Mouse (Mus musculus): ENCODE results near the gene Rhag. TPM values are rescaled to one million over a fixed set of nuclear protein-coding genes. Genes with fewer than 3 reads are reported as not detected.

The Rhag gene
- polyA plus RNA-seq (2016; fragmentation: Nextera tagmentation; extraction: Ambion mirVana) = 1.9 and 3.2 TPM in 2 replicates

DNA sequence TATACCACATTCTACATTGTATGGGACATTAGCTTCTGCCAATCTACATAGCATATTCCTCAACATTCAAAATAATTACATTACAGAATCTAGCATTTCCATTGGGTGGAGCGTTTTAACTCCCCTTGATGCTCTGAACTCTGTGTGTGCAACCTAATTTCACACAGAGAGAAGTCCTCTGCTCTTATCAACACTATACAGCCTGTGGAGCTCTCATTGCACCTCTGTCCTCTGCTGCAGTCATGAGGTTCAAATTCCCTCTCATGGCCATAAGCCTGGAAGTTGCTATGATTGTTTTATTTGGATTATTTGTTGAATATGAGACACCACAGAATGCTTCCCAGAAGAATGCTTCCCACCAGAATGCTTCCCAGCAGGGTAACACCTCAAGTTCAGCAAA is at the start of gene Rhag:
Gene Rhag, plus strand, starts transcription at position 193 of the 400 bp plus-strand sequence.
- no peak for ATAC-seq (ENCODE audit: low FRiP score)
- Histone ChIP-seq H3K4me3 (replicated peaks) (no peak within 1 kb of the TSS), H3K27me3 (no peaks in the 10 kb centered on the region), H3K36me3 (replicated peaks) (no peaks in the 10 kb centered on the region), H3K9me3 (no peaks in the 10 kb centered on the region), H3K4me1 (no peaks in the 10 kb centered on the region), H3K27ac (no peak within 1 kb of the TSS), H3K4me2 (no peak within 1 kb of the TSS), H3K9ac (no peak within 1 kb of the TSS)
- WGBS = 50% methylated on average over 1 of the region's 1 CpGs

- 83% methylated on average over 4 of the region's 4 CpGs for WGBS
- no peak for ATAC-seq (ENCODE audit: low FRiP score)
Observed at GRCm38 (mm10) chr17:40763662-40764061, 47.3 kb upstream of the Rhag start.

DNA sequence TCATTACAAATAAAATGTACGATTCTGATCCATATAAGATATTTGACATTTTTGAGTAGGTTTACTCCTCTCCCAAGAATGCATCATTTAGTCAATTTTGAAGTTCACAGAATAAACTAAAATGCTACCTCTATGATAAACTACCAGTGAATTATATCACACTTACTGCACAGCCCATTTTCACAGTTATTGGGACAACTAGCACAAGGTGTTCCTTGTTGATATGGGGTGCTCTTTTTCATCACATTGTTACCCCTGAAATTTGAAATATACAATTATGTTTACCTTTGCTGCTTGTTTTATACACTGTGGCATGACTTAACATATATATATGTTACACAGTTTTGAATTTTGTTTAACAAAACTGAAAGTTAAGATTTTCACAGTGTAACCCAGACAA is 43.8 kb upstream of the Rhag start:
- no peak overlapping the region for H3K27ac ChIP-seq
- no peaks in the 10 kb centered on the region for H3K9me3 ChIP-seq
- H3K4me1 ChIP-seq = no peaks in the 10 kb centered on the region
- H3K36me3 ChIP-seq (replicated peaks) = no peaks in the 10 kb centered on the region
- H3K4me3 ChIP-seq (replicated peaks) = no peak overlapping the region
- no peak for ATAC-seq (ENCODE audit: low FRiP score)
- no peaks in the 10 kb centered on the region for H3K27me3 ChIP-seq
- 90% methylated on average over 1 of the region's 1 CpGs for whole genome bisulfite sequencing
- no peak overlapping the region for H3K4me2 ChIP-seq
- no peak overlapping the region for H3K9ac ChIP-seq

More at GRCm38 (mm10) chr17:40763662-40764061, 47.3 kb upstream of the Rhag start:
- Histone ChIP-seq H3K27me3 (no peaks in the 10 kb centered on the region), H3K9me3 (no peaks in the 10 kb centered on the region), H3K9ac (no peak overlapping the region), H3K4me3 (replicated peaks) (no peak overlapping the region), H3K4me2 (no peak overlapping the region), H3K27ac (no peak overlapping the region), H3K4me1 (no peaks in the 10 kb centered on the region), H3K36me3 (replicated peaks) (no peaks in the 10 kb centered on the region)

DNA sequence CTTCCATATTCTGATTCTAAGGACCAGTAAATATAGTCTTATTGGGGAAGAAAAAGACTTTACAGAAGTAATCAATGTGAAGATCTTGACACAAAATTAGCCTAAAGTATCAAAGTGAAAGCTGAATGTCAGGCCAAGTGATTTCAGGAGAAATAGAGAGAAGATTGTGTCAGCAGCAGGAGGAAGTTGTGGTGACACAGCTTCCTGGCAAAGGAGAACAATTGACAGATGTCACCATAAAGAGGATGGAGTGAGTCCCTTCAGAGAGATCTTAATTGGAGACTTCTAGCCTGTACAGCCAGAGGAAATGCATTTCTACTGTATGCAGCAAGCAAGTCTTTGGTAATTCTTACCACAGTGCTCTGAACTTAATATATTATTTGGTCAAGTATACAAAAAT is 21.0 kb upstream of the Rhag start:
- Histone ChIP-seq H3K4me2 (no peak overlapping the region), H3K9me3 (no peaks in the 10 kb centered on the region), H3K27me3 (no peaks in the 10 kb centered on the region), H3K36me3 (replicated peaks) (no peaks in the 10 kb centered on the region), H3K9ac (no peak overlapping the region), H3K4me1 (no peaks in the 10 kb centered on the region), H3K27ac (no peak overlapping the region), H3K4me3 (replicated peaks) (no peak overlapping the region)
- no peak for ATAC-seq (ENCODE audit: low FRiP score)

DNA sequence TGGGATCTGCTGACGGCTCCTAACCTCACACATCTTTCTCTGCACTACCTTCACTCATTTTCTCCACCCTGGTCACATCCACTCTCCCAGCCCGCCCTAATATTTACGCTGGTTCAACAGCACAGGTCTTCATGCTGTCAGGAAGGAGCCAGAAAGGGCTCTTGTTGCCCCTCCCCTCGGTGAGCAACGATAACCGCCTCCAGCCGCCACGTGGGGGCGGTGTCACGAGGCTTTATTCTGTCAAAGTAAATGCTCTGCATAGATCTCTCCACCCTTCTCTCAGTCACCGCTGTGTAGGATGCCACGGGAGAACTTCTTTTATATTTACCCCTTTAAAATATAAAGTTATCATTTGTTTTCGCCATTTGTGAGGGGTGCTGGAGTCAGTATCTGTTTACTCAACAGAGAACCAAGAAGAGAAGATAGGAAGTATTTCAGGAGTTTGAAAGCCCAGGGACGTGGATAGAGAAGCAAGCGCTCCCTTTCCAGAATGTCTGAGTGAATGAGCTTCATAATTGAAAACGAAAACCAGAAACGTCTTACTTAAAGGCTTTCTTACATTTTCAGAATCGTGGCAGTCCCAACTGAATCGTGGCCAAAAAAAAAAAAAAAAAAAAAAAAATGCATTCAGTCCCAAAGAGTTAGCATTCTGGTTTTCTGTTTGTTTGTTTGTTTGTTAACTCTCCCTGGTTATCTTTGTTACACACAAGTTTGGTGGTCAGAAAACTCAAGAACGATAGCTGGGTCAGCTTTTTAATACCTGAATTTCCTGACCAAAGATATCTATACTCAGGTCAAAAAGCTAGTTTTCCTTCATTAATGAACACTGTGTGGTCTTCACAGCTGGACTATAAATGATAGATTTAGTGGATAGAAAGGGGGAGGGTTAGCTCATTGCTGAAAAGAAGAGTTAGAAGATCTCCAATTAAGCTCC is 16.7 kb upstream of the Rhag start:
- Histone ChIP-seq H3K4me3 (replicated peaks) (no peak overlapping the region), H3K4me1 (no peaks in the 10 kb centered on the region), H3K27ac (no peak overlapping the region), H3K36me3 (replicated peaks) (no peaks in the 10 kb centered on the region), H3K4me2 (no peak overlapping the region), H3K9ac (no peak overlapping the region), H3K27me3 (no peaks in the 10 kb centered on the region), H3K9me3 (no peaks in the 10 kb centered on the region)
- no peak for ATAC-seq (ENCODE audit: low FRiP score)
- WGBS = 66% methylated on average over 20 of the region's 20 CpGs

DNA sequence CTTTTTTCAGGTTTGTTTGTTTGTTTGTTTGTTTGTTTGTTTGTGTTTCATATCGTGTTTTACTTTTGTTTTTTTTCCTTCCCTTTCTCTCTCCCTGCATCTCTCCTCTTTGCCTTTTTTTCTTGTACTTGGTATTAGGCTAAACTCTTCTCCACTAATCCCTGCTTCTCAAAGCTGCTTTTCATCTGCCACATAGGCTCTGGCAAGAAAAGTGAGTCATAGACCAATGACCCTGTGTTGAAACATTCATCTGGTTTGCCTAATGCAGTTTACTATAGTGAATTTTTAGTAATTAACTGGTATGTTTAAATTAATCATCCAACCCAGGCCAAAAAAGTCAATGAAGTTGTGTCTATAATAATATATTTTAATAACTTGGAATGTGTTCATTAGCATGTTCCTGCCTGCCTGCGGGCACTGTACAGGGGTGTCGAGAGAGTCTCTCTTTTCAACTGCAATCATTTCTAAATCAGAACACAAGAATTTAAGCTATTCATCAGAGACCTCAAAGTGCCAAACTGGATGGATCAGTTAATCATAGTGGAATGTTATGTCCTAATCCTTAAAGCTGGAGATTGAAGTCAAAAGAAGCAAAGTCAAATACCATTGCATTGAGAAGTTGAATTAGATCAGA is 8.1 kb upstream of the Rhag start:
- Histone ChIP-seq H3K4me3 (replicated peaks) (no peak overlapping the region), H3K4me1 (no peaks in the 10 kb centered on the region), H3K36me3 (replicated peaks) (no peaks in the 10 kb centered on the region), H3K9ac (no peak overlapping the region), H3K27me3 (no peaks in the 10 kb centered on the region), H3K9me3 (no peaks in the 10 kb centered on the region), H3K27ac (no peak overlapping the region), H3K4me2 (no peak overlapping the region)
- ATAC-seq (ENCODE audit: low FRiP score) = no peak
- 81% methylated on average over 3 of the region's 3 CpGs for WGBS

GRCm38 (mm10) chr17:40806550-40806949 is 4.4 kb upstream of the Rhag start:
- no peaks in the 10 kb centered on the region for H3K27me3 ChIP-seq
- no peak overlapping the region for H3K27ac ChIP-seq
- H3K4me1 ChIP-seq = no peaks in the 10 kb centered on the region
- H3K4me2 ChIP-seq = no peak overlapping the region
- H3K36me3 ChIP-seq (replicated peaks) = no peaks in the 10 kb centered on the region
- no peak overlapping the region for H3K9ac ChIP-seq
- WGBS = 77% methylated on average over 3 of the region's 3 CpGs
- ATAC-seq (ENCODE audit: low FRiP score) = no peak
- no peaks in the 10 kb centered on the region for H3K9me3 ChIP-seq
- no peak overlapping the region for H3K4me3 ChIP-seq (replicated peaks)

DNA sequence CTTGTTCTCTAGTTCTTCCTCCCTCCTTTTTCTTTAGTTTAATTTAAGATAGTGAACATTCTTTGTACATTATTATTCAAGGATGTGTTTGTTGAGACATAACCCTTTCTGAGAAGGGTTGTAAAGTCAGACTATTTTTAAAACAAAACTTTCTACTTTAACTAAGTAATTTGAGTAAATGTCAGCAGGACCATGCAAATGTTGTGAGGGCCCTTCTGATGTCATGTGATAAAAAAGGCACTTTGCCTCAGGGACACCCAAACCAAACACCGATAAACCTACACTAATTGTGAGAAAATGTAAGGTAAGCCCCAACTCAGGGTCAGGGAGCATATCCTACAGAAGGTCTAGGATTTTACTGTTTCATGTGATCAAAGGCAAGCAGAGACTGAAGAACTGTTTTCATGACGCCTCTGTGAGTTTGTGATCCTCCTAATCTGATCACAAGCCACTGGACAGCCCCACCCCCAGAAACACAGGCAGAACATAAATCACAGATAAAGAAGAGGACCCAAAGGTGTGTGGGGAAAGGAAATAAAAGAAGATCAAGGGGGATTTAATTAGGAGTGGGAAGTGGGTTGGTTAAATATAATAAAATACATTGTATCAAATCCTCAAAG is 3.9 kb upstream of the Rhag start, which contains the start of gene Crisp2:
Gene Crisp2, minus strand, starts transcription at position 51 of the 620 bp plus-strand sequence.
- Histone ChIP-seq H3K9me3 (no peaks in the 10 kb centered on the region), H3K4me2 (no peak within 1 kb of the TSS), H3K4me1 (no peaks in the 10 kb centered on the region), H3K36me3 (replicated peaks) (no peaks in the 10 kb centered on the region), H3K4me3 (replicated peaks) (no peak within 1 kb of the TSS), H3K27ac (no peak within 1 kb of the TSS), H3K27me3 (no peaks in the 10 kb centered on the region), H3K9ac (no peak within 1 kb of the TSS)
- ATAC-seq (ENCODE audit: low FRiP score) = no peak
- WGBS = 62% methylated on average over 2 of the region's 2 CpGs

DNA sequence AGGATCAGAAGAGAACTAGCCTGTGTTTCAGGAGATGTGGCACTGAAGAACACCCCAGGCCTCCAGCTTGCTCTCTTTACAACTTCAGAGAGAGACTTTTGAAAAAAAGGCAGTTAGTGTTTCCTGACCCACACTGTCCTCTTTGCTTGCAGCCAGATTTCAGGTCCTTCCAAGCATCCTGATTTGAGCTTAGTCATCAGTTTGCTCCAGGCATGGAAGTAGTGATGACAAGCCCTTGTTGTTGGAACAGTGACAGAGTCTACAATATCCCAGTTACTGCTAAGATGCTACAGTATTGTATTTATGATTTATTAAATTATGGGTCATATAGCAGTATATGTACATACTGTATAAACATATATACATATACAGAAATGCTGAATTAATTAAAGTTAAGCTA is 2.9 kb upstream of the Rhag start:
- Histone ChIP-seq H3K4me1 (no peaks in the 10 kb centered on the region), H3K9me3 (no peaks in the 10 kb centered on the region), H3K27ac (no peak overlapping the region), H3K27me3 (no peaks in the 10 kb centered on the region), H3K9ac (no peak overlapping the region), H3K36me3 (replicated peaks) (no peaks in the 10 kb centered on the region), H3K4me2 (no peak overlapping the region), H3K4me3 (replicated peaks) (no peak overlapping the region)
- no peak for ATAC-seq (ENCODE audit: low FRiP score)

DNA sequence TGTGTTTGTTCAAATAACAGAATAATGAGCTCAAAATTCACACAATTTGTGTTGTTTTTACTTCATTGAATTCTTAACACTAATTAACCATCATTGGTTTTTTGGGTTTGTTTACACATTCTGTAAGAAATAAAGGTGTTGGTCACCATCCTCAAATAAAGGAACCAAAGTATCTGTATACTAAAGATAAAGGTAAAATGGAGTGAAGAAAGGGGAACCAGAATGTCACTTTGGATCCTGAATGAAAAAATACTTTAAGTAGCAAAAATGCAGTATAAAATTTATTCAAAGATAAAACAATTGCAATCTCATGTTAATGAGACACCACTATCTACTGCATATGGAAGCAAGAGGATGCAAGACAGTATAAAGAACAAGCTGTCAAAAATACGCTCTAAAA is 634 bp downstream of the Rhag start:
- no peaks in the 10 kb centered on the region for H3K27me3 ChIP-seq
- H3K27ac ChIP-seq = no peak overlapping the region
- H3K9ac ChIP-seq = no peak overlapping the region
- H3K36me3 ChIP-seq (replicated peaks) = no peaks in the 10 kb centered on the region
- no peak overlapping the region for H3K4me2 ChIP-seq
- no peak overlapping the region for H3K4me3 ChIP-seq (replicated peaks)
- ATAC-seq (ENCODE audit: low FRiP score) = no peak
- WGBS = 92% methylated on average over 1 of the region's 1 CpGs
- no peaks in the 10 kb centered on the region for H3K9me3 ChIP-seq
- H3K4me1 ChIP-seq = no peaks in the 10 kb centered on the region

GRCm38 (mm10) chr17:40812259-40812658 is 1.3 kb downstream of the Rhag start:
- Histone ChIP-seq H3K27ac (no peak overlapping the region), H3K9ac (no peak overlapping the region), H3K4me2 (no peak overlapping the region), H3K9me3 (no peaks in the 10 kb centered on the region), H3K4me1 (no peaks in the 10 kb centered on the region), H3K36me3 (replicated peaks) (no peaks in the 10 kb centered on the region), H3K4me3 (replicated peaks) (no peak overlapping the region), H3K27me3 (no peaks in the 10 kb centered on the region)
- no peak for ATAC-seq (ENCODE audit: low FRiP score)
- 82% methylated on average over 2 of the region's 2 CpGs for WGBS

GRCm38 (mm10) chr17:40817340-40817943 is 6.5 kb downstream of the Rhag start:
- 78% methylated on average over 4 of the region's 4 CpGs for WGBS
- Histone ChIP-seq H3K36me3 (replicated peaks) (no peaks in the 10 kb centered on the region), H3K4me3 (replicated peaks) (no peak overlapping the region), H3K27me3 (no peaks in the 10 kb centered on the region), H3K4me2 (no peak overlapping the region), H3K9ac (no peak overlapping the region), H3K9me3 (no peaks in the 10 kb centered on the region), H3K27ac (no peak overlapping the region), H3K4me1 (no peaks in the 10 kb centered on the region)
- ATAC-seq (ENCODE audit: low FRiP score) = no peak

Data from forebrain, embryonic 12.5 days (tissue).